Mouse (Mus musculus): Measurements from ENCODE around the gene Zfp362. TPM values are rescaled to one million over a fixed set of nuclear protein-coding genes. Genes with fewer than 3 reads are reported as not detected.
A peak's percentile ranks its signal among the peaks of the same experiment; 100 is the strongest.

Gene Zfp362
- total RNA-seq, 2 experiments from 2014 or later: 23.6 to 27.3 TPM

DNA sequence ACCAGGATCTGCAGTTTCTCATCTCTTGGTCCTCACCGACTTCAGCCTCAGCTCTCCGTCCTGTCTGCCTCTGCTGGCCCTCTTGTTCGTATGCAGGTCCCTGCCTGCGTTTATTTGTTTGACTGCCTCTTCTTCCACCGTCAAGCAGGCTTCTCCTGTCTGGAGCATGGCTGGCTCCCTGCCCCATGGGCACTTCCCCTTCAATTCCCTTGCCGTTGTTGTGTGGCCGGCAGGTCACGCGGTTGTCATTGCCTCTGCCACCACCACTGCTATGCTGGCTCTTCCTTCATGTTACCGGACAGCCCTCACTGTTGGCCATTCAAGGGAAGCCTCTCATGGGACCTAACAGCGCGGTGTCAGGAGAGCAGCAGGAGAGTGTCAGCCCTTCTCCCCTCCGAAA is 37.7 kb downstream of the Zfp362 start:
- DNase-seq (ENCODE audit: low spot score in 2 of 2): no peak

GRCm38 (mm10) chr4:128766929-128767328 is 38.9 kb downstream of the Zfp362 start:
- no peak for DNase-seq (ENCODE audit: low spot score in 2 of 2)

DNA sequence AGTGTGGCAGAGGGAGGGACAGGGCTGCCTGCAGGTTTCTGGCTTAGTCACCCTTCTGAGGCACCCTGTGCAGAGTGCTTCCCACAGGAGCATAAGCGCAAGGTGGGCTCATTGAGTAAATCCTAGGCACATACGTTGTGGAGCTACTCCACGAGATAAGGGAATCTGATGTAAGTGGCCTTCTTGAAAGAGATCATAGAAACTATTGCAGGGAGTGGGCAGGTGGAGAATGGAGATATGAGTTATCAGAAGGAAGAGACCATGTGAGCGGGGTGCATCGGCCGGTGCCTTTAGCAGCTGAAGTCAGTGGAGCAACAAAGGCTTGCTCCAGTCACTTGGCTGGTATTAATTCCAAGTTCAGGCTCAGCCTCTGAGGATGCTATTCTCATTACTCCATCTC is 45.8 kb downstream of the Zfp362 start:
- DNase-seq (ENCODE audit: low spot score in 2 of 2): no peak

GRCm38 (mm10) chr4:128759214-128759613 is 46.6 kb downstream of the Zfp362 start:
- no peak for DNase-seq (ENCODE audit: low spot score in 2 of 2)

DNA sequence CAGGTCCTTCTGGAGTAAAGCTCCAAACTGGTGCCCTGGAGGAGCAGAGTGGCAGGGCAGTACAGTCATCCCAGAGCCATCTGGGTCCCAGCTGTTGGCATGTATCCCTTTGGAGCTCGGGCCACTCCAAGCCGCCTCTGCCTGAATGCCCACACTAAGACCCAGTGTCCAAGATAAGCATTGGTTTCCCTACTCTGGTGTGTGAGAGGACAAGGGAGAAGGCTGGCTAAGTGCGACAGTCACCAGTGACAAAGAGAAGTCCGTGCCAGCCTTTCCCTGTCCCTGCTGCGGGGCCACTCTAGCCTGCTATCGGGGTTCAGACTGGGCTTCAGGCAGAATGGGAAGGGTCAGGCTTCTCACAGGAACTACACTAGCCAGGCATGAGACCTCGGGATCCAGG is 49.9 kb downstream of the Zfp362 start:
- no peak for DNase-seq (ENCODE audit: low spot score in 2 of 2)

- no peak for DNase-seq (ENCODE audit: low spot score in 2 of 2)
These were observed 50.8 kb downstream of the Zfp362 start, which contains the start of gene A3galt2 for GRCm38 (mm10) chr4:128755064-128755463. Gene A3galt2, plus strand, starts transcription at chr4:128755364.

DNA sequence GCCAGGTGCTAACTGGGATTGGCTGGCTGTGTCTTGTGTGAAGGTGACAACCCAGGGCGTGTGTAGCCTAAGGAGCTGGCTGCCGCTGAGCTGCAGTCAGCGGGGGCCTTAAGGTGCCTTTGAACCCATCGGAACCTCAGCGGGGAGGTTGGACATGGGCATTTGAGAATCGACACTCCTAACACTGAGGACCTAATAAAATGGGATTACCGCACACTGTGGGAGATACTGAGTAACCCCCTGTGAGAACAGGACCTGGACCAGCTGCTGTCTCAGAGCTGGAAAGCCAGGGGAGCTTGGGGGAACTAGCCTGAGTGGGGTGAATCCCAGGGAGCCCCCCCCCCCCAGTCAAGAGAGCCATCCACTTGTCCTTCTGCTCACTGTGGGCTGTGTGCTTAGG is 52.3 kb downstream of the Zfp362 start:
- no peak for DNase-seq (ENCODE audit: low spot score in 2 of 2)

- DNase-seq (ENCODE audit: low spot score in 2 of 2): no peak
These were observed 53.7 kb downstream of the Zfp362 start for GRCm38 (mm10) chr4:128752031-128752757.

GRCm38 (mm10) chr4:128751006-128751405 is 54.8 kb downstream of the Zfp362 start:
- no peak for DNase-seq (ENCODE audit: low spot score in 2 of 2)

- DNase-seq (ENCODE audit: low spot score in 2 of 2): no peak
These were observed 57.5 kb downstream of the Zfp362 start for GRCm38 (mm10) chr4:128748309-128748708.

DNA sequence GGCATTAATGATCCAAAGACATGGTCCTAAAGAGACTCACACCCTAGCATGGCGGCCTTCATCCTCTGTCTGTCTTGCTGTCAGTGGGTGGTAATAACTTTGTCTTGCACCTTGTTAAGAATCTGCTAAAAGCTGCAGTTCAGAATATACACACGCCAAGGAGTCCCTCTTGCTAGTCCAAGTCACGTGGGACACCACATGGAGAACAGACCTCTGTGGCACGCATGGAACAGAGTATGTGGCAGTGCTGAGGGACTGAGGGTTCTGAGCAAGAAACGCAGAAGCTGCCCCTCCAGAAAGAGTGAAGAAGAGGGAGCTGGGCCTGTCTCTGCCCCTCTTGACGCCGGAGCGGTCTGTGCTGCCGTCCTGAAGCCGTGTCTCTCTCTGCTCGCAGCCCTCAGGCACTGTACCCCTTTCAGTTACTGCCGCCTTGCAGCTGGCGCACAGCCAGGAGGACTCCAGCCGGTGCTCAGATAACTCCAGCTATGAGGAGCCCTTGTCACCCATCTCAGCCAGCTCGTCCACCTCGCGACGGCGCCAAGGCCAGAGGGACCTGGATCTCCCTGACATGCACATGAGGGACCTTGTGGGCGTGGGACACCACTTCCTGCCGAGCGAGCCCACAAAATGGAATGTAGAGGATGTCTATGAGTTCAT is 58.1 kb downstream of the Zfp362 start:
- no peak for DNase-seq (ENCODE audit: low spot score in 2 of 2)

- DNase-seq (ENCODE audit: low spot score in 2 of 2): no peak
These were observed 60.7 kb downstream of the Zfp362 start for GRCm38 (mm10) chr4:128745160-128745559.

DNA sequence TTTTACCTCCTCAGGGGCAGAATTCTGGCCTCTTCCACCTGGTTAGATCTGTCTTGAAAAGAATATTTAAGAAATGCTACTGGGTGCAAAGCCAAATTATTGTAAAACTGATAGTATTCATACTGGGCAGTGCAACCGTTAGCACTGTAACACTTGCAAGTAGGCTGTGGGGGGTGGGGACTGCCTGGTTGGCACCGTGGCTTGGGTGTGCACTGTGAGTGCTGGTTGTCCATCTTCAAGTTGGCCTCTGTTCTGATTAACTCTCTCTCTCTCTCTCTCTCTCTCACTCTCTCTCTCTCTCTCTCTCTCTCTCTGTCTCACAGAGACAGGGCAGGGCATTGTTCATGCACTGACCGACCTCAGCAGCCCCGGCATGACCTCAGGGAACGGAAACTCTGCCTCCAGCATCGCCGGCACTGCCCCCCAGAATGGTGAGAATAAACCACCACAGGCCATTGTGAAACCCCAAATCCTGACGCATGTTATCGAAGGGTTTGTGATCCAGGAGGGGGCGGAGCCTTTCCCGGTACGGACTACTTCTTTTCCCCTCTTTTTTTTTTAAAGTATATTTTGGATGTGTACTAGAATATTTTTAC is 62.7 kb downstream of the Zfp362 start:
- DNase-seq (ENCODE audit: low spot score in 2 of 2): no peak

- DNase-seq (ENCODE audit: low spot score in 2 of 2): no peak
These were observed 63.4 kb downstream of the Zfp362 start for GRCm38 (mm10) chr4:128742379-128742970.

- DNase-seq (ENCODE audit: low spot score in 2 of 2): no peak
These were observed 63.9 kb downstream of the Zfp362 start for GRCm38 (mm10) chr4:128741906-128742305.

GRCm38 (mm10) chr4:128740878-128741277 is 65.0 kb downstream of the Zfp362 start:
- no peak for DNase-seq (ENCODE audit: low spot score in 2 of 2)

GRCm38 (mm10) chr4:128737825-128738610 is 67.8 kb downstream of the Zfp362 start:
- DNase-seq (ENCODE audit: low spot score in 2 of 2): no peak

- DNase-seq (ENCODE audit: low spot score in 2 of 2): no peak
These were observed 68.7 kb downstream of the Zfp362 start for GRCm38 (mm10) chr4:128737137-128737589.

GRCm38 (mm10) chr4:128734721-128735671 is 70.8 kb downstream of the Zfp362 start:
- no peak for DNase-seq (ENCODE audit: low spot score in 2 of 2)

- peak; percentile 35 to 39 for DNase-seq (ENCODE audit: low spot score in 2 of 2)
These were observed 71.6 kb downstream of the Zfp362 start for GRCm38 (mm10) chr4:128734217-128734616.

All from left cerebral cortex, adult 18-20 months (tissue).